Mouse (Mus musculus) stomach, postnatal 0 days (tissue): ENCODE data around the gene Gna12. TPM values are rescaled to one million over a fixed set of nuclear protein-coding genes. Genes with fewer than 3 reads are reported as not detected.
A peak's percentile ranks its signal among the peaks of the same experiment; 100 is the strongest.

Source experiments
- ATAC-seq: fragments of 200-750 bp; cut with Nextera tagmentation; 2 replicates; pipeline ENCODE4 v1.8.0; 2017; ENCODE audit not compliant: low FRiP score, low TSS enrichment
- DNase-seq: peaks from one replicate; pipeline ENCODE4 v3.0.0-alpha.2; 2016; ENCODE audit warnings: low spot score
- H3K27ac ChIP-seq: fragments of 300-500 bp; sonication (generic); replicated peaks from 2 replicates; pipeline ENCODE4 v1.5.1; 2014; ENCODE audit warnings: mild to moderate bottlenecking, control low read depth
- H3K27me3 ChIP-seq: fragments of 300-500 bp; sonication (generic); 2 replicates; pipeline ENCODE4 v1.6.1; 2014; ENCODE audit warnings: low read length; ENCODE audit not compliant: control insufficient read depth, insufficient read depth
- H3K36me3 ChIP-seq: fragments of 300-500 bp; sonication (generic); 2 replicates; pipeline ENCODE4 v1.6.1; 2014; ENCODE audit warnings: low read length, mixed read lengths; ENCODE audit not compliant: control insufficient read depth, insufficient read depth
- H3K4me1 ChIP-seq: fragments of 300-500 bp; sonication (generic); replicated peaks from 2 replicates; pipeline ENCODE4 v1.6.1; 2014; ENCODE audit warnings: antibody characterized with exemption; ENCODE audit not compliant: control insufficient read depth, insufficient read depth
- H3K4me2 ChIP-seq: fragments of 300-500 bp; sonication (generic); replicated peaks from 2 replicates; pipeline ENCODE4 v1.6.1; 2014; ENCODE audit warnings: low read depth, mild to moderate bottlenecking, control low read depth, moderate library complexity
- H3K4me3 ChIP-seq: fragments of 300-500 bp; sonication (generic); 2 replicates; pipeline ENCODE4 v1.5.1; 2014; ENCODE audit warnings: low read depth, low read length, control low read depth
- H3K9ac ChIP-seq: fragments of 300-500 bp; sonication (generic); 2 replicates; pipeline ENCODE4 v1.6.1; 2014; ENCODE audit warnings: mild to moderate bottlenecking, low read length, control low read depth, mixed read lengths
- H3K9me3 ChIP-seq: fragments of 300-500 bp; sonication (generic); 2 replicates; pipeline ENCODE4 v1.6.1; 2016; ENCODE audit warnings: low read length; ENCODE audit not compliant: control insufficient read depth
- CTCF ChIP-seq: IDR thresholded peaks from 2 replicates; pipeline ENCODE4 v1.5.1; 2016; ENCODE audit warnings: antibody characterized with exemption, low read depth, mild to moderate bottlenecking, moderate library complexity
- EP300 ChIP-seq: optimal IDR thresholded peaks from 2 replicates; pipeline ENCODE3; 2016; ENCODE audit warnings: antibody characterized with exemption
- WGBS: fragments of 180-500 bp; shearing (Covaris S2); extraction: QIAGEN DNeasy Blood & Tissue Kit; methylation state at CpG from one replicate; pipeline ENCODE4 v1.1.7; 2014; 5-methylcytosine and 5-hydroxymethylcytosine counted together
- polyA plus RNA-seq: library from polyadenylated mRNA; unstranded; fragments of >200 nt; fragmentation: Nextera tagmentation; extraction: Ambion mirVana; gene quantifications from 2 replicates; pipeline ENCODE4 v1.2.1, GENCODE M21; 2015

Gene Gna12
- polyA plus RNA-seq, 1 experiment from 2014 or later, result 19.6 TPM

DNA sequence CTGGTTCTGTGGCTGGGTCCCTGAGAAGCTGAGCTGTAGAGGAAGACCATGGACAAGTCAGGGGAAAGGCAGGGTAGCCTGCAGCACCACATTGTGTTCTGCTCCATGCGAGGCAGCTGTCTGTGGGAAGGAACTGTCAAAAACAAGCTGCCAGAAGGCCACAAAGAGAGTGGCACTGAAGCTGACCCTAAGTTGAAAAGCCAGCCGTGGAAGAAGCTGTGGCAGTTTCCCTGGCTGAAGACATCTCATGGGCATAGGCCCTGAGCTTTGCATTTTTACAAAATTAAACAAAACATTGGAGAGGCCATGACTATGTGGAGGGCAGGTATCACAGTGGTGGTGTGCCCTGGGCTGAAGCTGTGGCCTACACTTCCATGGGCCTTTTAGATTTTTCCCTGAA, 31.0 kb downstream of the Gna12 start:
- Histone ChIP-seq H3K9ac (no peak overlapping the region), H3K27me3 (no peaks in the 10 kb centered on the region), H3K4me2 (no peak overlapping the region), H3K27ac (no peak overlapping the region), H3K36me3 (no peaks in the 10 kb centered on the region), H3K4me3 (no peak overlapping the region), H3K4me1 (peaks cover 10% of the 10 kb centered on the region; the same call in 1 of the 2 replicates), H3K9me3 (no peaks in the 10 kb centered on the region)
- no peak for ATAC-seq
- no peak for DNase-seq
- TF ChIP-seq CTCF, result no peak
- no peak for TF ChIP-seq EP300
- 51% methylated on average over 2 of the region's 2 CpGs for WGBS

DNA sequence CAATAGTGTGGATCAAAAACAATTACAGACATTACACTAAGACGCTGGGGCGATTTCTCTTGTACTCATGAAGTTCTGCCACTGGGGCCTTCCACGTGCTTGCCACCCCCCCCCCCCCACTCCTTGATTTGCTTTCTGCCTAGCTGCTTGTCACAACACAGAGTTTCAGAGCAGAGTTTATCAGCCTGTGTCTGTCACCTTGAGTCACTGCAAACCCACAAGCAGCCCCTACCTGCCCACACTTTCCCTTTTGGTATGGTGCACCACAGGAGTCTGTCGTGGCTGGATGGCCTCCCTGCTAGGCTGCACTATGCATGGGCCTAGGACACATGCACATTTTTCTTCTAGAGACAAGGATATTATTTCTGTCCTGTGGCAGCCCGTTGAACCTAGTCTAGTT, 31.5 kb downstream of the Gna12 start:
- DNase-seq (no peak), ATAC-seq (no peak)
- Histone ChIP-seq H3K27ac (no peak overlapping the region), H3K4me2 (no peak overlapping the region), H3K9me3 (no peaks in the 10 kb centered on the region), H3K4me1 (peaks cover 11% of the 10 kb centered on the region; the same call in 1 of the 2 replicates), H3K36me3 (no peaks in the 10 kb centered on the region), H3K27me3 (no peaks in the 10 kb centered on the region), H3K4me3 (no peak overlapping the region), H3K9ac (no peak overlapping the region)
- no peak for TF ChIP-seq CTCF
- no peak for TF ChIP-seq EP300
- 57% methylated on average over 5 of the region's 5 CpGs for WGBS

DNA sequence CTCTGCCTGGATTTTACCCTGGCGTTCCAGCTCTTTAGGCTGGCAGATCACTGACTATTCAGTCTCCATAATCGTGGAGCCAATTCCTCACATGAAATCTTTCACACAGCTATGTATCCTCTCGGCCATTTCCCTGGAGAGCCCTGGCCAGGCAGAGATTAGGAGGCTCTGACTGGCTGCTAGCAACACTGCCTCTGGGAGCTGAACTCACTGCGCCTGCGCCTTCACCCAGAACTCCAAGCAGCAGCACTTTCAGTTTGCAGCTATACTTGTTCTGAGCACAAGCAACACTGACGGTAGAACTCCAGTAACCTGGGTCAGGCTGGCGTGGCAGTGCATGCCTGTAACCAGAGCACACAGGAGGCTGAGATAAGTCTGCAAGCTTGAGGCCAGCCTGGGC, 32.1 kb downstream of the Gna12 start:
- no peaks in the 10 kb centered on the region for H3K9me3 ChIP-seq
- no peak overlapping the region for H3K4me2 ChIP-seq
- H3K9ac ChIP-seq, result no peak overlapping the region
- peaks cover 11% of the 10 kb centered on the region; the same call in 1 of the 2 replicates for H3K4me1 ChIP-seq
- no peaks in the 10 kb centered on the region for H3K27me3 ChIP-seq
- H3K36me3 ChIP-seq, result no peaks in the 10 kb centered on the region
- H3K4me3 ChIP-seq, result no peak overlapping the region
- 68% methylated on average over 7 of the region's 7 CpGs for WGBS
- no peak for DNase-seq
- 0 out of 2 replicates have a peak overlapping the region, but pooled peaks have one; percentile 5 for H3K27ac ChIP-seq
- no peak for ATAC-seq
- TF ChIP-seq EP300, result no peak
- no peak for TF ChIP-seq CTCF

DNA sequence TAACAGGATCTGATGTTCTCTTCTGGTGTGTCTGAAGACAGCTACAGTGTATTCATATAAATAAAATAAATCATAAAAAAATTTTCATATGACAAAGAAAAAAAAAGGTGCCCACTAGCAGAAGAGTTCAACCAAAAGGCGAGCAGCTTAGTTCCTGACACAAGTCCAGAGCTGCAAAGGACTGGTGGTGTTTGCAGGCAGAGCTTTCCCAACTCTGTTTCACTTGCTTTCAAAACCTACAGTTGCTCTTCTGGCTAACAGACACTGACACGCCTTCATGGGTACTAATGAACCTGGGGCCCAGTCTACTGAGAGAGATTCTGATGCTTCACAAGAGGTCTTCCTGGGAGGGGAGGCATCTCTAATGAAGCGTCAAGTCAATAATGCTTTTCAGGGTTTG, 34.2 kb downstream of the Gna12 start:
- TF ChIP-seq CTCF (no peak), EP300 (no peak)
- no peaks in the 10 kb centered on the region for H3K27me3 ChIP-seq
- no peak overlapping the region for H3K4me2 ChIP-seq
- H3K9ac ChIP-seq, result no peak overlapping the region
- no peak overlapping the region for H3K4me3 ChIP-seq
- H3K4me1 ChIP-seq, result peaks cover 16% of the 10 kb centered on the region
- 80% methylated on average over 3 of the region's 3 CpGs for WGBS
- ATAC-seq, result no peak
- no peaks in the 10 kb centered on the region for H3K9me3 ChIP-seq
- no peak for DNase-seq
- H3K27ac ChIP-seq, result no peak overlapping the region
- H3K36me3 ChIP-seq, result no peaks in the 10 kb centered on the region

DNA sequence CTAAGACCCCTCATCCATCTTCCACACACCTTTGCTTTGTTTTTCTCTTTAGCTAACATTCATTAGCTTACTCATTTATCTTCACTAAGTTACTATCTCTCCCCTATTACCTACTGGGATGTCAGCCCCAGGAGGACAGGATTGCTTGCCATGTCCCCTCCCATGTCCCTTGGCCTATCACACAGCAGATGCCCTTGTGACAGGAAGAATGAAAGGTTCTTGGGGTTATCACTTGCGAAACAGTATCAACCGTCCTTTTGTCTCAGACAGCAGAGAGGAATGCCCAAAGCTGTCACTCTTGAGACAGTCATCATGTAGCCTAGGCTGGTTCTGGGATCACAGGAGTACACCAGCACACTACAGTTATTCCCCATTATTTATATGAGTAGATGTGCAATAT, 35.1 kb downstream of the Gna12 start:
- no peaks in the 10 kb centered on the region for H3K36me3 ChIP-seq
- peaks cover 19% of the 10 kb centered on the region for H3K4me1 ChIP-seq
- H3K27ac ChIP-seq, result no peak overlapping the region
- TF ChIP-seq EP300 (no peak), CTCF (no peak)
- no peak overlapping the region for H3K4me3 ChIP-seq
- no peak overlapping the region for H3K9ac ChIP-seq
- H3K9me3 ChIP-seq, result no peaks in the 10 kb centered on the region
- DNase-seq (no peak), ATAC-seq (no peak)
- no peak overlapping the region for H3K4me2 ChIP-seq
- H3K27me3 ChIP-seq, result no peaks in the 10 kb centered on the region
- WGBS, result 56% methylated on average over 2 of the region's 2 CpGs

DNA sequence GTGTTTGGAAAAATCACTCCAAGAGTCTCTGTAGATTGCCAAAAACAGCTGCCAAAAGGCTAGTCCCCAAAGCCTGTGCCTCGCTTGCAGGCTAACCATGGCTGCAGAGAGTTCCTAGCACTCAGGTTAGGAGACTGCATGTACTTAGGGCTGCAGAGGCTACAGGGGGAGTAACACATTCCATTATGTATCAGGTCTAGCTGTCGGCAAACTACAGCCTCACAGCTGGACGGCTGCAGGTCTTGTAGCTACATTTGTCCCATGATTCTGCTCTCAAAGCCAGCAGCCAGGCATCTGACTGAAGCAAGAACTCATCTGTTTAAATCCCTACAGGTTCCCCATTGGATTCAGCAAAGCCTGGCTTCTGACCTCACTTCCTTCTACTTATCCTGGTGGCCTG, 35.5 kb downstream of the Gna12 start:
- ATAC-seq (no peak), DNase-seq (no peak)
- WGBS, result 30% methylated on average over 3 of the region's 3 CpGs
- no peaks in the 10 kb centered on the region for H3K27me3 ChIP-seq
- H3K9me3 ChIP-seq, result no peaks in the 10 kb centered on the region
- H3K36me3 ChIP-seq, result no peaks in the 10 kb centered on the region
- no peak overlapping the region for H3K27ac ChIP-seq
- H3K4me2 ChIP-seq, result no peak overlapping the region
- no peak overlapping the region for H3K9ac ChIP-seq
- peaks cover 19% of the 10 kb centered on the region for H3K4me1 ChIP-seq
- no peak overlapping the region for H3K4me3 ChIP-seq
- no peak for TF ChIP-seq CTCF
- TF ChIP-seq EP300, result no peak
